Mouse (Mus musculus): ENCODE results near the gene Gab2.

- TF ChIP-seq CTCF (conservative IDR thresholded peaks at IDR 0.05; ENCODE audit: insufficient read depth, insufficient read length, low read depth, low read length): no peak
- TF ChIP-seq POLR2A (IDR thresholded peaks at IDR 0.05; ENCODE audit: low read depth, low read length): no peak
These were observed 223.1 kb downstream of the Gab2 start for GRCm38 (mm10) chr7:97304471-97304870.

Data from kidney, adult 2 months (tissue).